Mouse (Mus musculus) embryo, embryonic 10.5 days (tissue): ENCODE data around the gene Ptprn2.

ENCODE experiments used
- DNase-seq: peaks from one replicate; pipeline ENCODE4 v3.0.0-alpha.2; 2015; ENCODE audit warnings: low spot score

Gene Ptprn2

DNA sequence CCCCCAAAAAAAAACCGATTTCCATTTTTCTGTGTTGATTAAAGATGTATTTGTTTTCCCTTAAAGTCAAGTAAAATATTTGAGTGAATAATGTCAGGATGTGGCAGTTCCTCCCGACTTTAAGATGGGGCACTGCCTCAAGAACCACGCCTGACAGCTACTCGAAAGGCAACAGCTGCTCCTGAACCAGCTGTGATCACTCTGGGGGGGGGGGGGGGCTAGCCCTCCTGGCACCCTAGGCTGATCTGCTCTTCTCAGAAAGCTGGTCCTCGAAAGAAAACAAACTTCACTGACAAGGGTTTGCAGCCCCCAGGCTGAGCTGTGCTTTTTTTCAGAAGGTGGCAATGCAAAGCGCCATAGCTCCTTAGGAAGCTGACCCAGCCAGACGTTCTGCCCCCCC is 663.7 kb downstream of the Ptprn2 start:
- no peak for DNase-seq

DNA sequence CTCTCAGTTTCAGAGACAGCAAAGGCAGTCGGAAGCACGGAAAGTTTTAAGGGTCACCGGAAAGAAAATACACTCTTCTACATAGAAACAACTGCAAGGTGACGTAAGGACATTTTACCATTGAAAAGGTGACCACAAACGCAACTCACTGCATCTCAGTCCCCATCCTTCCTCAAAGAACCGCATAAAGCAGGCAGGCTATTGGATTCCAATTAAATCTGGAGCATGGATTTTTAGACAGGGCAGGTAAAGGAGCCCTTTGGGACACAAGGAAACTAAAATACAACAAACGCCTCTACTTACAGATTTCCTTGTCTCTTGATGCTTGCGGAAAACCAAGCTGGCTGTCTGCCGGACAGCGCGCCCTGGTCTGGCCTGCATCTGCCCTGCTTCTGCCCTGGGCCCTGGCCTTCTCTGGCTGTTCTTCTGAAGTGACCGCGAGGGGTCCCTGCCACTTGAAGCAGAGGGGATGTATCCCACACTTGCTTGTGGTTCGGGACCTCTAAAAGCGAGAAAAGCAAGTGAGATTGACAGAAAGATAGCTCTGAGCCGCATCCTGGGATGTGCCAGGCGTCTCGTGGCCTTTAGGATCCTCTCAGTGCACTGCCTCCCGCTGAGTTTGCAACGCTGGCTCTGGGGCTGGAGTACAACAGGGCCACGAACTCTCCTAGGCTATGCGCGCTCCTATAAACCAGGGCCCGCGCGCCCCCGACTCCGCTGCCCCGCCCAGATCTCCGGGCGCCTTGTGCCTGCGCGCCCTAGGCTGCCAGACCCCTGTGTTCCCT is 665.3 kb downstream of the Ptprn2 start:
- DNase-seq: peak; percentile 77

DNA sequence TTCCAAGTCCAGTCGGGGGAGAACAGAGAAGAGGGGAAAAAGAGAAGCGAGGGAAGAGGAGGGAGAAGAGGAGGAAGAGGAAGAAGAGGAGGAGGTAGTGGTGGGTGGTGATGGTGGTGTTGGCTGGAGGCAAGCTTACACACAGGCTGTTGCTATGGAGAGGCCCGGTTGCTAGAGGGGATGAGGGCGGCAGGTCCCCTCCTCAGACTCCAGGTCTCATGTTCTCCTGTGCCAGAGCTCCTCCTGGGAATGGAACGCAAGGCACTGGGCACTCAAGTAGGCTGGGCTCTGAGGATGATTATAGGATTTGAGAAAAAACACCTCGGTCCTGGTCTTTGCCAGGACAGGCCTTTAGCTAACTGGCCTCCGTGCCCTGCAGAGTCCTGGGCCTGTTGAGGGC is 666.1 kb downstream of the Ptprn2 start:
- no peak for DNase-seq

DNA sequence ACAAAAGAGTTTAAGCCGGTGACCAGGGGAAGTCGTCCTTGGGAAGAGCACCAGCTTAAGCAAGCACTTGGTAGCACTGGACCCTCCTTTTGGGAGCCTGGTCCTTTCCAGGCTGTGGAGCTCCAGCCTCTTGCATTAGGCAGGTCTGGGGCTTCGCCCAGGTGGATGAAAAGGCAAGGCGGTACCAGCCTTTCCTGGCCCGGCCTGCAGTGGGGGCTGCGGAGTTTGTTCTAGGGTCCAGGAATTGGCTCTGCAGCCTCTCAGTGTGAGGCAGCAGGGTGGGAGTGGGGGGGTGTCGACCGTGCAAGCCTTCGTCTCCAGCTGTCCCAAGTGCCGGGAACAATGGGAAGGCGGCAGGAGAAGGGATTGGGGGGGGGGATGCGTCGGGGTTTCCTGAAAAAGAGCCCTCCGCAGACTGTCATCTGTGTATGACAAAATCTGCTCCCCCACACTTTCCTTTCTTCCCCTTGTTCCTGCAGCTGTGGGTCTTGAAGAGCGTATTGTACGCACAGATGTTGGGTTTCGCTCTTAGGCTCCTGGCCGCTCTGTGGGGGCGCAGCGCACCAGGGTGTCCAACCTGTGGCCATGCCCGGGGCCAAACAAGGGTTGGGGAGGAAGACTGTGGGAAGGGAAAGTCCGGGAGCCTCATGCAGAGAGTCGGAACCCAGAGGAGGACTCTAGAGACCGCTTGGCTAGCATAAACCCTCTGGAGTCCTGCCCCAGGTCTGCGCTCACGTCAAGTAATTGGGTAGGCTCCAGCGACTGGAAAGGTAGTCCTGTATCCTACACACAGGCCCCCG is 667.0 kb downstream of the Ptprn2 start:
- DNase-seq: no peak

DNA sequence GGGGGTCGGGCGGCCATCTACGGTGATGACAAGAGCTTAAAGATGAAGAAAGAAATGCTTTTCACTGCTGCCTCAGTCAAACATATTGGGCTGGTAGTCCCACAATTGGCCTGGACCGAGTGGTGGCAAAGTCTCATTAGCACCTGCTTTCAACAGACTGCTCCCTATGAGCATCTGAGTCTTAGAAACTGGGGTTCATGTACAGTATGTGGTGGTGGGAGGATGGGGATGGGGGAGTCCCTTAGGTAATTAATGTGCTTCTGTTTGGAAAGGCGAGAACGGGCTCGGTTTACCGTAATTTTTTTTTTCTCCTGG is 667.6 kb downstream of the Ptprn2 start:
- no peak for DNase-seq

DNA sequence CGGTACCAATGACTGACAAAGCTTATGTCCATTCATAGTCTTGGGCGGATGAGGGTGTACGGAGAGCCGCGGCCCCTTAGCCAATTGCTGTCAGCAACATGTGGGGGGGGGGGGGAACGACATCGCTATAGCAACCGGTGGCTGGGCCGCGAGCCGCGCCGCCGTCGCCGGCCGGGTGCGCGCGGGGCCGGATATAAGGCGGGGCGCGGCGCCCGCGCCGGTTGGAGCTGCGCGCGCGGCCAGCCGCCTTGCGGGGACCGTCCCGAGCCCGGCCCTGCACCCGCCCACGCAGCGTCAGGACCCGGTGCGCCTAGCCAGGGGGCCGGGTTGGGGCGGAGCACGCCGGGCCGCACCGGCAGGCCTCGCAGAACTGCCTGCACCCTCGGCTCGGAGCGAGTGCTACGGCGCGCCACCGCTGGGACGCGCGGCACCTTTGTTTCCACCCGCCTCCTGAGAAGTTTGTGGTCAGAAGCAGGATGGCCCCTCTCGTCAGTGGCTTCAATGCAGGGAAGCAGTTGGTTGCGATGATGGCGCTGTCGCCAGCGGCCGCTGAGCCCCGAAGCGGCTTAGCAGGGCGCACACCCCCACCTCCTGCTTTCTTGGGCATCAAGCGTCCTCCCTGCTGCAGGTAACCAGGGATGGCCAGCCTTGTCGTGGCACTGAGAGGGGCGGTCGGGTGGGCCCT is 668.3 kb downstream of the Ptprn2 start:
- DNase-seq: peak; percentile 87

DNA sequence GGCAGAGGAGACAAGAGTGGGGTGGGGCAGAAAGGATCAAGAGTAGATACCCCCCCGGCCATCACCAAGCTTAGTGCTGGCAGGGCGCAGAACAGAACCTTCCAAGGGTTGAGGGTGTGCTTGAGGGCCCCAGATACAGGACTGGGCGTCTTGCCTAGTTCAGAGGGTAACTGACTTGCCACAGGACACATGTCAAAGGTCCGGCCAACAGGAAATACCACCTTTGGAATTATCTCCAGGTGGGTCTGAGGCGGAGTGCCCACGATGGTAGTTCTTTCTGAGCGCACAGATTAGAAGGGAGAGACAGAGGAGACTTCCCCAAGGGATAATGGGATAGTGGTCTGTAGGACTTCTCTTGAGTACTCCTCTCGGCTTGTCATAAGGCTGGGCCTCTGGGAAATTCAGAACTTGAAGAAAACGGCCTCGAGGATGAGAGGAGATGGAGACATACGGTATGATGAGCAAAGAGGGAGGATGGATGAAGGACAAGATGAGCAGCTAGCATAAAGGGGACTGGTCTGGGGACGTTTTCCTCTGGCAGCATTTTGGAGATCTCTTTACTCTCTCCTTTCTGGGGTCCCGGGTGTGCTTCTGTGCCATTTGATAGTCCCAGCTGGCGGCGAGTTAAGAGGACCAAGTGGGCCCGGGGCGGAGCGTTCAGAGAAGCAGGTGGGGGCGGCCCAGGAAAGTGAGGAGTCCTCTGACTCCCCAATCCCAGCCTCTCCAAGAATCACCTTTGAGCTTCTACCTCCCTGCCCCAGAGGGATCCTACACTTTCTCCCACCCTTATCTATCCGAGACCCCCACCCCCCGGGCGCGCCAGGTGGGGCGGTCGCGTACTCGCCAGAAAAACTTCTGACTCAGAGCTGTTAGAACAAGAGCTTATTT is 669.1 kb downstream of the Ptprn2 start:
- DNase-seq: no peak

DNA sequence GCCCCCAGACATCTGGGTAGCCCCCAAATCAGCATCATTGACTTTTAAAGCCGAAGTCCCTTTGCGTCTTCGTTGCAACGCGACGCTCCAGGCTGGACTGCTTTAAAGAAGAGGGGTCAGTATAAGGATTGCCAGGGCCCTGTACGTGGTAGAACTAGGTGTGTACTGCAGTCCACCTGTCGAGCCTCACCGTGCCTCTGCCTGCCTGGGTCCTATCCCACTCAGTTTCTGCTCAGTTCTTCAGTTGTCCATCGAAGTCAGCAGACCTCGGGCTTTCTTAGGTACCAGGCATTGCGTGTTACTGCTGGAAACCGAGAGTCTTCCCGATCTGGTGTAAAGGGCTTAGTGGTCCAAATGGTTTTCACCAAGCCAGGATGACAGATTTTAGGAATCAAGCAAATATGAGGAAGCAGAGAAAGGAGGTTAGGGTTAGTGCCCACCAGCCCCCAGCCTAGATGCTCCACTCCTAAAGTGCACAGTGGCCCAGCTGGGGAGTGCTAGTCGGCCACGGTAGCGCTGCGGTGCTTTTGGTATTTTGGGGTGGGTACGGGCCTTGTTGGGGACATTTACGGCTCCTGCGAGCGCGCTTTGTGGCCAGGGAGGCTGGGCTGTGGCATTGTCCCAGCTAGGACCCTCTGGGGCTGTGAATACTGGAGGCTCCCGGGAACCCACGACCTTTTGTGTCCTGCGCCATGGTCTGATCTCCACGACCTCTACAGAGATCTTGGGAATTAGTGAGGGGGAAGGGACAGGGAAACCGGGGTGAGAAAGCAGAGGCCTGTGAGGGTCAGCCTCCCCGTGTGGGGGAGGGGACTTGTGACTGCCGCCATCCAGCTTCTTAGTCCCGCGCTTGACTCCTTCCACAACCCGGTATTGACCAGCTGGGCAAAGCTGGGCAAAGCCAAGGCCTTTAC is 670.0 kb downstream of the Ptprn2 start:
- peak; percentile 79 for DNase-seq

DNA sequence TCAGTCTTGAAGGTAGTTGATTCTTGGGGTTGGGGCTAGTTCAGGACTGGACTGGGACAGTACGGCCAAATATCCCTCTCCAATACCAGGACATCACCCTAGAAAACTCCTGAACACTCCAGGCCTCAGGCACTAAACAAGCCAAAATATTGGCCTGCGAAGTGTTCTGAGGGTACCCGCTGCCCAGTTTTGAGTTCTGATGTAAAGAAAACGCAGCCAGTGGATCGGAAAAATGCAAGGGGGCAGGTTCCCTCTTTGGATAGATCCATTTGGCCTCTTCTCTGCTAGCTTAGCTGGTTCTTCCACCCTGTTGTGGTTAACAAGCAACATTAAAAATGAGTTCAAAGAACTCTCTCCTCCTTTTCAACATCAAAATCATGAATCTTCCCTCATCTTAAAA is 670.7 kb downstream of the Ptprn2 start:
- no peak for DNase-seq

DNA sequence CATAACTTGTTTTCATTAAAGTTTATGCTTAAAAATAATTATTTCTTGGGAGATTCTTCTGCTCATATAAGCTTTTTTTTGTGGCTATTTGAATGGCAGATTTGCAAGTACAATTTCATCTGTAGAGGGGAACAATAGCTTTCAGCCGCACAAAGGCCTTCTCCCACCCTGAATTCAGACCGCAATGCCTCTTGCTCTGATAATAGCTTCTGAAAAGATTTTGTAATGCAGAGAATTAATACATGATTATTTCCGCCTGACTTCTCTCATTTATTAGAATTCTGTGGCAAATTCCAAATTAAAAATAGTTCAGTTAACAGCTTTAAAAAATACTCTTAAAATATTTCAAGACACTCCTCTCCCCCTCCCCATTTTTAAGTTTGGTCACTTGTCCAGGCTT is 671.3 kb downstream of the Ptprn2 start:
- no peak for DNase-seq

DNA sequence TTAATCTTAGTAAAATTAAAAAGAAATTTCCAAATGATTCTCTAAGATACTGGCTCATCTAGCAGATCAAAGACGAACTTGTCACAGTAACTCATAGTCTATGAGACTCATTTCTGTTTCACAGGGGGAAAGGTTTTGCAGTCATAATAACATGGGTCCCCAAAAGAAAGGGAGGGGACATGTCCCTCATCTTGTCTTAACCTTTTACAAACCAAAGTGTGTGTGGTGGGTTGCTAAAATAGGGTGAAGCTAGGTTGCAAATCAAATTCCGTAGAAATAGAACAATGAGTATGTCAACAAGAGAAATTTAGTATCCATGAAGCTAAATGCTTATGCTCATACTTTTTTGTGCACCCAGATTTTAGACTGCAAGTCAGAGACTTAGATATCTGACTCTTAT is 671.7 kb downstream of the Ptprn2 start:
- DNase-seq: no peak

DNA sequence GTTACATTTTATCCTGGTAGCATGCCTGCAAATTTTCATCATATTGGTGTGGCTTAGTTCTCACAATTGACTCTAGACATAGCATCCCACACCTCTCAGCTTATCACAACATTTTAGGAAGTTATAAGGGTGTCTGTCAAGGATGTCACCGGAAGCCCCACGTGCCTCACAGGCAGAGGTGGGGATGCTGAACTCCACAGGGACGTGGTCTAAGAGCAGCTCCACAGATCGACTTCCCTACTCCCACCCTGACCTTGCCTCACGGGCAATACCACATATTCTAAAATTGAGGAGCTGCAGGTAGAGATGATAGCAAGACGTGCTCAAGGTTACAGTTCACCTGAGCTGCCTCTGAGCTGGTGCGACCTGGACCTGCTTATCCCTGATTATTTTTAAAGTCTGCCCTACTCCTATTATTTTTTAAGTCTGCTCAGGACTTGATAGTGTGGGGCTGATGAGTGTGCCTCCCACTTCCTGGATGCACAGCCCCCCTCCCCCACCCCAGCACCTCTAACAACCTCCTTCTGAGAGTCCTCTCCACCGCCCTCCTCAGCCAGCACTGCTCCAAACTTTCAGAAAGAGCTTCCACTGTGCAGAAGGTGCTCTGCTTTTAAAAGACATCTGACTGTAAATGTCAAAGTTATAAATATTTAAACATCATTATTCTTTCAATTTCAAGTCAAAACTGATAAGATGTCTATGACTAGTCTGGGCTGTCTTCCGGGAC is 672.3 kb downstream of the Ptprn2 start:
- no peak for DNase-seq

DNA sequence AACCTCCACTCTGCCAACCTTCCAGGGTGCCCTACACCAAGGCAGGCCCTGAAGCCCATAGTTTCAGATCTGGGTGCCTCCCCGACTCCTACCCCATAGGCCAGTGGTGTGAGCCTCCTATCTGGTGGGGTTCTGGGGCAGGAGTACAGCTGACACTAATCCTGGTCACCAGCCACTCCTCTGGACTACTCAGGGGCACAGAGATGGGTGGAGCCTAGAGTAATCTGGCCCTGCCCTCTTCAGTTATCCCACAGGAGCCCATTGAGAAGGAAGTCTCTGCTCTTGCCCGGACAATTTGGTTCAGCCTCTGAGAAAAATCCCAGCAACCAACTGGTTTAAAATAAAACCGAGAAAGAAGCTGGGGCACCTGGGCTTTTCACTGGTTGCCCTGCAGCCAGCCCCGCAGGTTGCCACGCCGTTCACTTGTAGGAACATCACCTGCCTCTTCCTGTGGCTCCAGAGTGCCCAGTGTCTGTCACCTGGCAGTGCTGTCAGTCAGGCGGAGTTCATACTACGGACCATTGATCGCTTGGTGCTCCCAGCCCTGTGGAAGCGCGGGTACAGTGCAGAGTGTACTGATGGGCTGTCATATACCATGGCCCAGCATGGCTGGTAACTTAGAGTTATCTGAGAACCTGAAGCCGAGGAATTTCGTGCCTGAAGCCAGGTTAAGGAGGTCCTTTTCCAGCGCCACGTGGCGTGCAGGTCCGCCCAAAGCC is 673.6 kb downstream of the Ptprn2 start:
- DNase-seq: no peak

DNA sequence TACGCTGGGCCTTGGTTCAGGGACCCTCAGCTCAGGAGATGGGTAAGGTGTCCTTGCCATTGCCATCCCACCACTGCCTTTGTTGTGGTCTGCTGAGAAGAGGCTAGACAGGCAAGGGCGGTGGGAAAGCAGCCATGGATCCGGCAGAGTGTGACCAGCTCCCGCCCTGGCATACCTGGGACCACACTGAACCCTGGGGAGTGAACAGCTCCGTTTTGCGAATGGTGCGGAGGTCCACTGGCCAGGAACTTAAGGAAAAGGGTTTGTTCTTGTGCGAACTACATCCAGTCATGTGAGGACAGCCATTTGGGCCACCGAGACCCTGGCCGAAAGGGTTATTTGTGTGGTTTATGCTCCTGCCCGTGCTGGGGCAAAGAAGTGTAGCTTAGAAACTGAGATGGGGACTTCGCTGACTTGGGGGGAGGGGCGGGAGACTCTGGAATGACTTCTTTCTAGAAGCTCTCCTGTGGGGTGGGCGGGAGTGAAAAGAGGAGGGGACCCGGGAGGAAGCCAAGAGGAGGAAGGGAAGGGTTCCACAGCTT is 674.2 kb downstream of the Ptprn2 start:
- DNase-seq: no peak

DNA sequence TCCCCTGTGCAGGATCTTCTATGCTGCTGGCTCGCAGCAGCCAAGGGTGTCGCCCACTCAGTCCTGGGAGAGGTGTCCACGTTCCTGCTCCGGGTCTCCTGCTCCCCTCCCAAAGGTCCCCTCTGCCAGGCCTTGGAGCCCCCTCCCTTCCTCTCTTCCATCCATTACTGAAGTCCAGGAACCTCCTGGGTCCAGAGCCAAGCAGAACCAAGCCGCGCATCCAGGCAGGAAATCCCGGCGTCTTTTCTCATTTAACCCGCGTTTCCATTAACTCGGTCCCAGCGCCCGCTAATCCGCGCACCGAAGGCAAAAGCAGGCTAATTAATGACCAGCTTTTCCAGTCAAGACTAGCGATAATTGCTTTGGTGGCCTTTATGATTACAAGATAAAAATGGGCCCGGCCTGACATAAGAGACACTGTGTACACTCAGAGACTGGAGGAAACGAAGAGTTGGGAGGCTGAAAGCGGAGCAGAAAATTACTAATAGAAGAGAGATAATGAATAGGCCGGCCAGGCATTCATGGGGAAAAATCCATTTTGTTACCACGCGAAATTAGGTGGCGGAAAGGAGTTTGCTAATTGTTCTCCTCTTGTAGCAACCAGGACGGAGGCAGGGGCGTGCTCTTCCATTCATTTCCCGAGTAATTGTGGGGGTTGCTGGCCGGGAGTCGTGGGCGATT is 674.8 kb downstream of the Ptprn2 start:
- no peak for DNase-seq

DNA sequence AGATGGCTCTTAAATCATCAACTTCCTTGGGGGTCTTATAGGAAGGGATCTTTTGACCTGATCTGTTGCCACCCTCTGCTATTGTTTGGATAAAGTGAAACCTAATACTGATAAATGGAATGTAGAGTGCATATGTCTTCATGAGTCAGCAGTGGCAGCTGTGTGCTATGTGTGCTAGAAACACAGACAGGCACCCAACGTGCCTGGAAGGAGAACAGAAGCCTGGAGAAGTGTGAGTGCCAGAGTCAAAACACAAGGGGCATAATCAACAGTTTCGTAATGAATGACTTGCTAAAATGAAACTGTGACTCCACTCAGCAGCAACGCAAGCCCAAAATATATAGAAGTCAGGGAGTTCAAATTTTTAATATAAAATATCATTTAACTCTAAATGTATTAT is 676.7 kb downstream of the Ptprn2 start:
- DNase-seq: no peak

DNA sequence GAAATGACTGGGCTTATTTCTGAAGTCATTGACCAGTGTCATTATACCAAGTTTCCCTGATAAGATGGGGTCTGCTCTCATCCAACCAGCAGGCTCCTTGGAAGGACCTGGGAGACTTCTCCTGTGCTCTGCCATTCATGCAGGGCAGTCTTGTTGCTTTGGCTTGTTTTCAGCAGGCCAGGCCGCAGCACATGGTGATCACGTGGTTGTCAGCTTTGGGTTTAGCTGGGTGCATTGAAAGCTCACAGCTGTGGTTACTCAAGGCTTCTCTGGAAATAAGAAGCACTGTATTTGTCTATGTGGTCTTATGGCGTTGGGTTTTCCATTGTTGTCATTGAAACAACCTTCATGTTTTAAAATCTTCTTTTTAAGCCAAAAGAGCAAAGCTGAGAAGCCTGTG is 678.3 kb downstream of the Ptprn2 start:
- no peak for DNase-seq

DNA sequence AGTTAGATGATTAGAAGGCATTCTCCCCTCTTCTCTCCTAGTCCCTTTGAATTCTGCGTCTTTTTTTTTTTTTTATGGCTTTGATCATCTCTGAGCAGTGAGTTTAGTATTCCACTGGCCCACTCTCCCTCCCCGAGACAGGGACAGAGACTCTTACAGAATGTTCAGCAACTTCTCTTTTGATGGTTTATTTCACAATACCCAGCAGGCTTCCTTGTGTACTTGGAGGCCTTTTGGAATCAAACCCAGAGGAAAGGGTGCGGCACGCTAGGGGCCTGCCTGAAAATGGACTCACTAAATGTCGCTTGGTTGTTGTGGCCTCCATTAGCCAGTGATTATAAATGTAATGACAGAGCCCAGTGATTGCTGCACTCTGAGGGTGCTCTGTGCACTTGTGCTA is 680.7 kb downstream of the Ptprn2 start:
- no peak for DNase-seq

DNA sequence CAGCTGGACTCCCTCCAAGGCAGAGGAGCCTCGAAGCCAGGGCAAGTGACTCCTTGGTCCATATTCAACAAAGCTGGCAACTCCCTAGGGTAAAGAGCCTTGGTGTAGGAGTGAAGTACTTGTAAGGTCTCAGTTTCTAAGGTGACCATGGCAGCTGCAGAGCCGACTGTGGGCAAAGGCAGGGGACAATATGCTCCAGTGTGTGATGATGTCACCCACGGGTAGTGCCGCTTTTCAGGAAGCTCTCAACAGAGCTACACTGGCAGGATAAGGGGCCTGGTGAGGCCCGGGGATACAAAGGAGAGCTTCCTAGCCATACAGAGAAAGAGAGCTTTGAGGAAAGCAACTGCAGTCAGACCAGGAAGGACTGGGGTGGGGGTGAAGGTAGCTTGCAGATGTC is 684.1 kb downstream of the Ptprn2 start:
- DNase-seq: no peak
